Mouse (Mus musculus): Measurements from ENCODE around the gene Tbc1d1. TPM values are rescaled to one million over a fixed set of nuclear protein-coding genes. Genes with fewer than 3 reads are reported as not detected.

Tbc1d1 gene
- polyA plus RNA-seq, 1 experiment from 2014 or later = 21.1 TPM

DNA sequence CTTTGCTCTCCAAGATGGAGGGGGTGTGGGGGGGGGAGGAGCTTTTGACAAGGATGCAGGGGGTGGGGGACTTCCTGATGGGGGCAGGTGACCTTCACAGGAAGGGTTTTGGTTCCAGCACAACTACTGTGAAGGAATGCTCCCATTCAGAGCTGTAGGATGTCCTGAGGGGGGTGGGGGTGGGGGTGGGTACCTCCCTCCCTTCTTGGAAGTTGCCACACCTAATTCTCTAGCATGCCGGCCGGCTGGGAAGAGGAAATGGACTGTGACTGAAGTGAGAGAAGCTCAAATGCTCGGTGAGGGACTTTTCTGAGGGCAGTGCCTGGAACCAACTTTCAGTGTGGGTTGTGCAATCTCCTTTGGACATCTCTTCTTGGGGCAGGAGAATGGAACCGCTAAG, 235.2 kb downstream of the Tbc1d1 start:
- H3K9me3 ChIP-seq = no peaks in the 10 kb centered on the region
- H3K9ac ChIP-seq (replicated peaks) = no peak overlapping the region
- H3K27ac ChIP-seq (replicated peaks) = no peak overlapping the region
- no peak overlapping the region for H3K4me3 ChIP-seq
- peaks cover 3% of the 10 kb centered on the region; the same call in 1 of the 2 replicates for H3K27me3 ChIP-seq
- no peaks in the 10 kb centered on the region for H3K36me3 ChIP-seq
- 58% methylated on average over 4 of the region's 4 CpGs for WGBS
- H3K4me2 ChIP-seq (replicated peaks) = no peak overlapping the region
- peaks cover 15% of the 10 kb centered on the region for H3K4me1 ChIP-seq
- no peak for ATAC-seq (ENCODE audit: low FRiP score, low read depth)

DNA sequence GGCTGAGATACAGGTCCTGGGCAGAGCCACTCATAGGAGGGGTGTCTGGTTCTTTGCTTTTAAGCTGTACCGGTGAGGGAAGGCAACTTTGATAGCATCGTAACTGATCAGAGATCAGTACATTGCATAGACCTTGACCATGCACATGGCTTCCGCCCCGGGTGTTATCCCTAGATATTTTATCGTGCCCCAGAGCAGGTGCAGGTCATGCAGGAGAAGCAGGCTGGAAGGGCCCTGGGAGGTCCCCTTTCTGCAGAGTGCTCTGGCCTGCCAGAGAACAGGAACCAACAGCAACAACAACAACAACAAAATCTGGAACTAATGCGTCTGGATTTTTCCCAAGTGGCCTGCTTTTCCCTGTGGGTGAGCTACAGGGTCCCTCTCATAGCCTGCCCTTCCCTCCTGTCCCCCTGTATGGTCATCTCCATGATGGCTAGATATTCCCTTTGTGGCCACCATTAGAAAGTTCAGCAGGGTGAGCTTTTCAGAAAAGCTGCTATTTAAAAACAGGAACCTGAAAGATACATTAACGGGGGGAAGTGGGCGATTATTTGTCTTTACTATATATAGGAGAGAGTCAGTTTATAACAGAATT, 236.4 kb downstream of the Tbc1d1 start:
- no peak for ATAC-seq (ENCODE audit: low FRiP score, low read depth)
- Histone ChIP-seq H3K4me1 (peaks cover 15% of the 10 kb centered on the region), H3K27me3 (peaks cover 3% of the 10 kb centered on the region; the same call in 1 of the 2 replicates), H3K9me3 (no peaks in the 10 kb centered on the region), H3K9ac (replicated peaks) (no peak overlapping the region), H3K27ac (replicated peaks) (no peak overlapping the region), H3K4me3 (no peak overlapping the region), H3K36me3 (no peaks in the 10 kb centered on the region), H3K4me2 (replicated peaks) (no peak overlapping the region)
- 91% methylated on average over 8 of the region's 8 CpGs for WGBS

DNA sequence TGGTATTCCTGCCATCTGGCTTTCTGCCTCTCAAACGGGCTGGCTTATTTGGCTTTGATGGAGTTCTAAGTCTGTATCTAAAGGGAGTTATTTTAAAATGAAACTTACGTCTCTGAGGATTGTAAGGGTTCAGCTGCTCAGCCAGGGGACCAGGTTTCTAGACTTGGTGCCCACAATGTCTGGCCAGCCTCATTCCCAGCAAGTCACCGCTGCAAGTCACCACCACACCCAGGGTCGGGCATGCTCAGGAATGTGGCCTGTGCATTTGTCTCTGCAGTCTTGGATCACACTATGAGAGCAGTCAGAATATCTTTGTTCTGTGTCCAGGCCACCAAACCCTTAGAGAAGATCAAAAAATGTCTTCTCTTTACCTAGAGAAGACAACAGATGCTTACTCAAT, 237.4 kb downstream of the Tbc1d1 start:
- 83% methylated on average over 4 of the region's 4 CpGs for WGBS
- no peaks in the 10 kb centered on the region for H3K36me3 ChIP-seq
- peaks cover 3% of the 10 kb centered on the region; the same call in 1 of the 2 replicates for H3K27me3 ChIP-seq
- no peaks in the 10 kb centered on the region for H3K9me3 ChIP-seq
- H3K9ac ChIP-seq (replicated peaks) = no peak overlapping the region
- no peak overlapping the region for H3K4me3 ChIP-seq
- no peak overlapping the region for H3K4me2 ChIP-seq (replicated peaks)
- ATAC-seq (ENCODE audit: low FRiP score, low read depth) = no peak
- H3K27ac ChIP-seq (replicated peaks) = no peak overlapping the region
- peaks cover 15% of the 10 kb centered on the region for H3K4me1 ChIP-seq

DNA sequence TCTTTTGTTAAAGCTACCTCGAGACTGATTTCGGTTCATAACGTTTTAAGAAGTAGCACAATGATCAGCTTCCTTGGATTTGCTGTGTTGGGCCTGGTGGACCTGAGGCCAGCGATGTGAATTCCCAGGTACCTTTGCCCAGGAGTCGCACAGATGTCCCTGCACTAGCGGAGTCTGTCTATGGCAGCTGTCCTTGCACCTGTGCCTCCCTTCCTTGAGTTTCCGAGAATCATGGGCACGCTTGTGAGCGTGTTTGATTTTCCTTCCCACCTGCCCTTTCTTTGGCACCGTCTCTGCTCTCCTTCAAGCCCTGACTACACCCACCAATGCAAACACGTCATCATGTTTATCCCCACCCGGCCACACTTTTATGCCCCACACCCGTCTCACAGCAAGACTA, 242.1 kb downstream of the Tbc1d1 start:
- ATAC-seq (ENCODE audit: low FRiP score, low read depth) = no peak
- Histone ChIP-seq H3K27me3 (no peaks in the 10 kb centered on the region), H3K36me3 (no peaks in the 10 kb centered on the region), H3K4me2 (replicated peaks) (no peak overlapping the region), H3K9ac (replicated peaks) (no peak overlapping the region), H3K4me3 (no peak overlapping the region), H3K27ac (replicated peaks) (no peak overlapping the region), H3K9me3 (no peaks in the 10 kb centered on the region), H3K4me1 (no peaks in the 10 kb centered on the region)
- WGBS = 91% methylated on average over 13 of the region's 13 CpGs

DNA sequence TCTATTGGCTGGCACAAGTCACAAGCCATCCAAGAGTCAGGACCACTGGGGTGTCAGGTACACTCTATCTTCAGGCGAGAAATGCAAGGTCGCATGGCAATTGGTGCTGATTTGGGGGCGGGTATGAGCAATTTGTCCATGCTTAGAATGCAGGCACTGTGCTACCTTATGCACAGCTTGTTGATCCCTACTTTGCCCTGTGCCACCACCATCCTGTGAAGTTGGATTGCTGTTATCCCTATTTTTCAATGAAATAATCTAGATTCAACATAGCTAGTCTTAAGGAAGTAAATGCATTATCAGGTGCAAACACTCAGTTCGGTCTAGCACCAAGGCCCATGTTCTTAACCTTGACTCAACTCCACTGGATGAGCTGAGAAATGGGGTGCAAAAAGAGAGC, 244.6 kb downstream of the Tbc1d1 start:
- ATAC-seq (ENCODE audit: low FRiP score, low read depth) = no peak
- no peaks in the 10 kb centered on the region for H3K9me3 ChIP-seq
- no peaks in the 10 kb centered on the region for H3K36me3 ChIP-seq
- H3K9ac ChIP-seq (replicated peaks) = no peak overlapping the region
- H3K4me2 ChIP-seq (replicated peaks) = no peak overlapping the region
- no peaks in the 10 kb centered on the region for H3K27me3 ChIP-seq
- no peak overlapping the region for H3K4me3 ChIP-seq
- no peaks in the 10 kb centered on the region for H3K4me1 ChIP-seq
- 93% methylated on average over 4 of the region's 4 CpGs for WGBS
- no peak overlapping the region for H3K27ac ChIP-seq (replicated peaks)

Small RNAs within 50 kb of the gene (microRNA-seq; reads per million reads assigned to microRNA genes)
- not detected for gene Gm22395

Other genes starting within 250 kb of the Tbc1d1 start
- 11.8 and 13.5 TPM in 2 replicates for gene Rell1, start 187.4 kb upstream of the Tbc1d1 start, polyA plus RNA-seq (2016; fragmentation: Nextera tagmentation; extraction: Ambion mirVana)
- 25.1 and 25.3 TPM in 2 replicates for gene Pgm2, start 63.4 kb upstream of the Tbc1d1 start, polyA plus RNA-seq (2016; fragmentation: Nextera tagmentation; extraction: Ambion mirVana)

All from midbrain, embryonic 12.5 days (tissue).